Mouse (Mus musculus): ENCODE measurements around the gene Zfp831. TPM values are rescaled to one million over a fixed set of nuclear protein-coding genes. Genes with fewer than 3 reads are reported as not detected.
A peak's percentile ranks its signal among the peaks of the same experiment; 100 is the strongest.

Gene Zfp831
- total RNA-seq, 2 experiments from 2014 or later, result 0.54 to 0.64 TPM

DNA sequence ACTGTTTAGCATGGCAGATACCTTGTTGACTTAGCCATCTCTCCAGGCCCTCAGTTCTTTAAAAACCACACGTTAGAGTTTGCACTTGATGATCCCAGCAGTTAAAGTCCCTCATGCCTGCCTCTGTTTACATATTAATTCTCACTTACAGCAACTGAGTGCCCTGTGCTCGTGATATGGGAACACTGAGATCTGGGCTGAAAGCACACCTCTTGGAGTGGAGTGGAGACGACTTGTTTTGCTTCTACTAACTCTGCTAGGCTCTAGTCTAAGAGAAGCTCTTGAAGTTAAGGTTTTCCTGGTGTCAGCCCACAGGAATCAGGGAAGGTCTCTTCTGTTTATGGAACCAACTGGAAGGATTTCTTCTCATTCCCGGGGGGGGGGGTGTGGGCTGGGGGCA lies 9.5 kb downstream of the Zfp831 start:
- DNase-seq, result no peak

DNA sequence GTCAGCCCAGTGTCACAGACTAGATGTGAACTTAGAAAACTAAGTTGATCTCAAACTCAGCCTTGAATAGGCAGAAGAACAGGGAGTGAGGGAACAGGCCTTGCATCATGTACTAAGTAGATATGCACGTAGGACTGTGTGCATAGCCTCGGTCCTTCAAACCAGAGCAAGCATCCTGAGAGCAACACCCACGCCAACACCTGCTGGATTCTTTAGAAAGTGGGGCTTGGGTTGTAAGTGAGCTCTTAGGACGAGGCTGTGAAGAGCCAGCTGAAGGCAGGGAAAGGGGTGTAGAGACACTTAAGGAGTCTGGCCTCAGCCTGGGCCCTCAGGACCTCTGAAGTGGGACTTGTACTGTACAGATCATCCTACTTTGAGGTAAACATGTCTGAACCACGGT lies 12.0 kb downstream of the Zfp831 start:
- no peak for DNase-seq

DNA sequence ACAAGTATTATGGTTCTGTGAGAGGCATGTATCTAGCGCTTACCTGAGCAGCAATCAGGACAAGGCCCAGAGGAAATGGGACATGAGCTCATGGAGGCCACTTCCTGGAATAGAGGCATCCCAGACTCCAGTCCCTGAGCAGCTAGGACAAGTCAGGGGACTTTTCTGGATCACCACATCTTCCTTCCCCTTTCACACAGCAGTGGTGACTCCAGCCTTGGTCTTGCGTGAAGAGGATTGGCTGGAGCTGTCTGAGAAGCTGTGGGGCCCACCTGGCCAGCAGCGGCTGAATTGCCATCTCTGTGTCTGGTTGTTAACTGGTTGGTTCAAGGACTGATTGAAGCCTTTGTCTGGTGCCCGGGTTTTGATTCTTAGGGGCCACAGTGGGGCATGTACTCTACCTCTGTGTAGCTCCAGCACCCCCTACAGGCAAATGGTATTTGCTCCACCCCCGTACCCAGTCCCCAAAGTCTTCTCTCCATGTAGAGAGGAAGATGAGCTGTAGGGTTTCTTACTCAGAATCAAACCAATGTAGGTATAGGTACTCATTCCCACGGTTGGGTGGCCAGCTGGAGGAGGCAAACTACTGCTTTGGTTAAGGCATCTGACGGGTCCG lies 15.0 kb downstream of the Zfp831 start:
- peak; percentile 52 for DNase-seq

DNA sequence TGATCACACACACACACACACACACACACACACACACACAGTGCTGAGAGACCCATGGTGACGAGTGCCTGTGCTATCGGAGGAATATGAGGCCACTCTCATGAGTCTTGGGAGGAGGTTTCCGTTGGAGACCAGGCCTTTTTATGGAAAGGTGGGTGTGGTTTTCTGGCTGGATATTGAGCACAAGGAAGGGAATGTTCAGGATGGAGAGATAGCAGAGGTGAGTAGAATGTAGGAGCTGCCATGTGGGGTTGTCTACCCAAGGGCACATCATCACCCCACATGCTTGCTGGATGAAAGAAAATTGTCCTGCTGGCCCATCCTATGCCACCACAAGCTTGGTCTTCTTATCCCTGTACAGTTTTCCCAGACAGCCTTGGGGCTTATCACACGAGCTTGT lies 16.5 kb downstream of the Zfp831 start:
- no peak for DNase-seq

DNA sequence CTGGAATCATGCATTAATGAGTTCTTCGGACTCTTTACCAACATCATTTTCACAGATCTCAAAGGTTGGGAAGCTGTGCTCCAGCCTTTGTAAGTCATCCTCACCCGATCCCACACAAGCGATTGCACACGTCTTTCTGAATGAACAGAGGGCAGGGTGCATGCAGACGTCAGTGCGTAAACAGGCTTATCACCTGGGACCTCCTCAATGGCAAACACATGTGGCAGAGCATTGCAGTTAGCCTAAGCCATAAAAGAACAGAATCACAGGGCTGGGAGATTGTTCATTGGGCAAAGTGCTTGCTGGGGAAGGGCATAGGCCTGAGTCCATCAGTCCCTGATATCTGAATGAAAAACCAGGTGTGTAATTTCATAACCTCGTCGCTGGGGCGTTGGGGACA lies 17.0 kb downstream of the Zfp831 start:
- no peak for DNase-seq

DNA sequence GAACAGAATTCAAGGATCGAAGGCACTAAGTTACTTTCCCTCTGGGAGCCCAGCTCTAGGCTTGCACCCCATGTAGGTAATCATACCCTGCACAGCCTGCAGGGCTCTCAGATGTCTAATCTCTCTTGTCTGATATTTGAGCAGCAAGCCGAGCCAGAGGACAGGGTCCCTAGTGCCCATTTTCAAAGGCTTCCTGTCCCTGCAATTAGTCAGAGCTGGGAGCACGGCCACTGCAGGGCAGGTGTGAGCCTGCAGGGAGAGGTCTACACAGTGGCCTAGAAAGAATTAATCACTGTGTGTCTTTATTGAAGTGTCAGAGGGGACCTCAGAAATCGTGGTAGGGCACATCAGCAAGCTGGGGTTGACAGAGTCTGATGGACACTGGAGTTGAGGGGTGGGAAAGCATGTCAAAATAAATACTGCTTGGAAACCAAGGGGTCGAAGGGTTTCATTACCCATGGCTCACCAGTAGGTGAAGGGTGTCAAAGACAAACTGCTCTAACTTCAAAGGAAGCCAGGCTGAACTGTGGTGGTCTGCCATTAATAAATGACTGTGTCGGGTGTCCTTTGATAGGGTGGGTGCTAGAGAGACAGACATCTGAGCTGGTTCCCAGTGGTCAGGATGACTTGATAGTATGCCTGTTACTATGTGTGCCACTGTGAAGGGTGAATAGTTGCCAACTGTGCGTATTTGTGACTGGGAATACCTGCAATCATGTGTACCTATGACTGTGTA lies 18.3 kb downstream of the Zfp831 start:
- DNase-seq, result no peak

DNA sequence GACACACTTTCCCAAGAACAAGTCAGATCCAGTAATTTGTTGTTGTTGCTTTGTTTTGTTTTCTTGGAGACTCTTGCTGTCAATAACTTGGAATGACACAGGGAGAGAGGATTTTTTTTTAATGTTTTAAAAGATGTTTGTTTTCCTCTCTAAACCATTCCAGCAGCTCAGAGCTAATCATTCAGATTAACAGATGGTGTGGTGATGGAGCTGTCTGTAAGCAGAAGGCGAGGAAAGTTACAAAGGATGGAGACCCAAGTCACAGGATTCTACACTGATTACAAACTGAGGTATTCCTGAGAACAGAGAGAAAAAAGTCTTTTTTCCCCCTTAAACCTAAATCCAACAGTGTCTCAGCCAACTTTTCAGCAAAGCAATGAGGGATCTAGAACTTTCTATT lies 19.3 kb downstream of the Zfp831 start:
- DNase-seq, result no peak

DNA sequence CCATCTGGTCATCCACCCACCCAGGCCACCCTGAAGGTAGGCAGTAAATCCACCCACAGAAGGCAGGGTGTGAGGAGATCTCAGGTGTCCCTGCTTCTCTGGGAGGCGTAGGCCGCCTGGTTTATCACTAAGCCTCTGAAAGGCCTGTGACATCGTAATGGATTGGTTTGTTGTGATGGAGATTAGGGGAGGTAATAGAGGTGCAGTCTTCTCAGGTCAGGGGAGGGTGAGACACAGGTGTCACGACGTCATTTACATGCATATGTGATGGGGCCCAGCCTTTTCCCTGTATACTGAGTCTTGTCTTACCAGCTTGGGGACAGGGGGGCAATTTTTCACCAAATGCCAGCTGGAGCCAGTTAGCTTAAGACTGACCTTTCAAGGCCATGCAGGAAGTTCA lies 22.1 kb downstream of the Zfp831 start:
- DNase-seq, result no peak

DNA sequence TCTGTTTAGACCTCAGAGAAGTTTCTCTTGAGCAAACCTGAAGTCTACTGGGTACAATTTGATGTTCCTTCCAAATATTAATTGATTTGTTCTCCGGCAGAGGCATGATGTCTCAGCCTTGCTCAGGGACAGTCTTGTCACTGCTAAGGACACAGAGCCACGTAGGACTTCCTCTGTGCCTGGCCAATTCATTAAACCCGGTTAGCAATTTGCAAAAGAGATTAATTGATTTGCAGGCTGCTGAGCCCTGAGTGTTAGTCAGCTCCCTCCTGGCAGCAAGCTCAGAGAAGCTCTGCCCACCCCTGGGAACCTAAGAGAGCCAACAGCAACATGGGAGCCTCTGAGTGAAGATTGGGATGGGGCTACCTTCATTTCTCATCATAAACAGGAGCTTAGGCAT lies 25.5 kb downstream of the Zfp831 start:
- no peak for DNase-seq

DNA sequence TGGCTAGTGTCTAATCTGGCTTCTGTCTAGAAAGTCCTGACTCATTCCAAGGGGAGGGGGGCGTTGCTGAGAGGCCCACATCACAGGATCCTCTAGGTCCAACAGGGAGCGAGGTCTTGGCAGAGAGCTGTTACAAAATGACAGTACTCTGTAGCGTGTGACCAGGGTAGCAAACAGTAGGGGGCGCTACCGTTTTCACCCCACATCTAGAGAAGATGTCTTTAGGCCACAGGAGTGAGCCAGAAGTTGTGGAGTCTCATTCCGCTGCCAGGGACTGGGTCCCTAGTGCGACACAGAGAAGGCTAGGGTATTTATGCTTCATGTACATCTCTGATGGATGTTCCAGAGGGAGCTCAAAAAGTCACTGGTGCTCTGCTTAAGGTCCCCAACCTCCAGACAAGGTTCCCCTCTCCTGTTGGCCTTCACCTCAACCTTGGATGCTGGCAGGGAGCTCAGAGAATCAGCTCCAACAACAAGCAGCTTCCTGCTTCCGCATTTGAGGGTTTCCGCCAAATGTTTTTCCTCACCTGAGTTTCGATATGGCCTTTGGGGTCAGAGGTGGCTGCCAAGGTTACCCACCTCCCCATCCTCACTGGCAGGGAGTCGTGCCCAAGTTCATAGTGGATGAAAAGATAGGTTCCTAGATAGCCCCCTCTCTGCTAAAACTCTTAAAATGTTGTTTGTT lies 29.3 kb downstream of the Zfp831 start:
- peak; percentile 61 for DNase-seq

DNA sequence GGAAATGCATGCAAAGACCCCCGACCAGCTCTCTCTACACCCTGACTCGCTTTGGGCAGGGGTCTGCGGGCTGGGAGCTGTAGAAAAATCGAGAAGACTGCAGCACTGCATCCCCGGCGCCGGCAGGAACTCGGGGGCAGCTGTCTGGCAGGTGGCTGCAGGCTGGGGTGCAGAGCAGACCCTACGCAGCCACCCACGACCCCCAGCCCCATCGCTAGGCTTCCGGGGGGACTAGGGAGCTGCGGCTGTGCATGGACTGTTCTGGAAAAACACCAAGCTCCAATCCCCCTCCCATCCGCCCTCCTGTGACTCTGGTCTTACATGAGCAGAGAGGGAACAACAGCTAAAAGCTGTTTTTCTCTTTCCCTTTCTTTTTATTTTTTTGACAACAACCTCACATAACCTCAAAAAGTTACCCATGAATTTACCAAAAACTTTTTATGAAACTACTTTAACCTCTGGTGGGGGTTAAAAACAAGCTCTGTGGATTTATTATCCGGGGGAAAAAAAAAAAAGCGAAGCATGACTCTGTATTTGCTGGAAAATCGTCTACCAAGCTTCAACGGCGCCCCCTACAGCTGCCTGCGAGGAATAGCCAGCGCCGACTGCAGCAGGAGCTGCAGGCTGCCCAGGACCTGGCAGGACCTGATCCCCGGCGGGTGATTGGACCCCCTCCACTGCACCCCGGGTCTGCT lies 30.4 kb downstream of the Zfp831 start:
- peak; percentile 94 for DNase-seq

DNA sequence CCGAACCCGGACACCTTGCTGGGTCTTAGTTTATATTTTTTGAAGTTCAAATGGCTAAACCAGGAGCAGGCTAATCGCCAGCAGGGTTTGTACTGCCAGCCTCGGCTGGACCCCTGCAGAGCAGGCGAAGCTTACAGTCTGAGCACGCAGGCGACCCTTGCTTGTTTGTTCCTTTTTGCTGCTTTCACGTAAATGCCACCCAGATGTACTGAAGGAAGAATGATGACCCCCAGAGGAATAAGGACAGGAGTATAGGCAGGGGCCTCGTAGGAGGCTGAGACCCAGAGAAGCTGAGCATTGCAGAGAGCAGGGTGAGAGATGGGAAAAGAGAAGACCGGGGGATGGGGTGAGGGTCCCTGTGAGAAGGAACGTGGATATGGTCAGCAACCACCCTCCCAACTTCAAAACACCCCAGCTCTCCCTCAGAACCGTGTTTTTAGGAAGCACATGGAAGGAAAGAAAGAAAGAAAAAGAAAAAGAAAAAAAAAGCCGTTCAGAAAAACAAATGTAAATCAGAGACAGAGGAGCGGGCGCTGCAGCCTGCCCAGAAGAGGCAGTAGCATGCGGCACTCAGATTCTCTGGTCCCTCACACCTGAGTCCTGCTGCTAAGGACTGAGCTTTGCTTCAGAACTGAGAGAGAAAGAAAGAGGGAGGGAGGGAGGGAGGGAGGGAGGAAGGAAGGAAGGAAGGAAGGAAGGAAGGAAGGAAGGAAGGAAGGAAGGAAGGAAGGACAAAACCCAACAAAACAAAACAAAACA lies 31.1 kb downstream of the Zfp831 start:
- DNase-seq, result no peak

DNA sequence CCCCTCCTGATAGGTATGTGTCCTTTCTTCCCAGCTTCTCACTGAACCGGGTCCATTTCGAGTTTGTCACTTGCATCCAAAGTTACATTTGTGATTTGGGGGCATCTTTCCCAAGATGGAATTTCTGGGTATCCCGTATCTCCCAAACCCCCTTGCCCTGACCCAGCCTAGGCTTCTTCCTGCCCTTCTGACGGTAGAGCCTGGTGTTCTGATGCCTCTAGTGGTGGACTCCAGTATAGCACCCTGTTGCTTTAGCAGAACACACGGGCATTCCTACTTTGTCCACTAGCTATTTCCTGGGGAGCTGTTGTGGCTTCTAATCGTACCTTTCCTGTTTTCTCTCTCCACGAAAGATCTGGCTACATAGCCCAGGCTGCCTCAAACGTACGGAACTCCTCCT lies 32.3 kb downstream of the Zfp831 start:
- peak; percentile 85 for DNase-seq

DNA sequence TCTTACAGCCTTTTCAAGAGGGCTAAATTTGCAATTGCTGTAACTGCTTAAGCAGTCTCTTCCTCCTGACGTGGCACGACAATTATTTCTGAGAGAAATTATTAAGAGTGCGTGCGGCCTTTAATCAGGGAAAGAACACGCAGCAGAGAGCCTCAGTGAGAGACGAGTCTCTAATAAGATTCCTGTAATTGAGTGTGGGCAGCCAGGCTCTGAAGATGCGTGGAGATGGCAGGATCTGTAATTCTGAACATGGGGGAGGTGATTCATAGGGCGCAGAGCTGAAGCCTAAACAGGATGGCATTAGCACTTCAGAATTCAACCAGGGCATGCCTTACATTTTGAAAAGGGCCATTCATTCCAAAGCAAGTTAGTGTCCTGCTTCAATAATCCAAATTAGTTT lies 58.0 kb downstream of the Zfp831 start:
- no peak for DNase-seq

DNA sequence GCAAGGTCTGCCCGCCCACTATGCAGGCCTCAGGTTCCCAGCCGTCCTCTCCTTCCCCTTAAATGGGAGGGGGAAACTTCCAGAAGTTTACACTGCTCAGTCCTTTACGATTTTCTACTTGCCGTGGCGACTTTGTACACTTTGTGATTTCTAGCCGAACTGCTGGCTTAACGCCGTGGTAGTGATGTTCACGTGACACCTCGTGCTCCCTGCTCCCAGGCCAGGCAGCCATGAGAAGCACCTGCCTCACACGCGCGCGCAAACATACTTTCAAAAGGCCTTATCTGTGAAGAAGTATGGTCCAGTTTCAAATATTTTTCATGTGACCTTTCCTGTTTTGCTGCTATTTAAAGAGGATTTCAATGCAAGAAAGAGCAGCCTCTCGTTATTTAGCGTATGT lies 63.8 kb downstream of the Zfp831 start:
- no peak for DNase-seq

DNA sequence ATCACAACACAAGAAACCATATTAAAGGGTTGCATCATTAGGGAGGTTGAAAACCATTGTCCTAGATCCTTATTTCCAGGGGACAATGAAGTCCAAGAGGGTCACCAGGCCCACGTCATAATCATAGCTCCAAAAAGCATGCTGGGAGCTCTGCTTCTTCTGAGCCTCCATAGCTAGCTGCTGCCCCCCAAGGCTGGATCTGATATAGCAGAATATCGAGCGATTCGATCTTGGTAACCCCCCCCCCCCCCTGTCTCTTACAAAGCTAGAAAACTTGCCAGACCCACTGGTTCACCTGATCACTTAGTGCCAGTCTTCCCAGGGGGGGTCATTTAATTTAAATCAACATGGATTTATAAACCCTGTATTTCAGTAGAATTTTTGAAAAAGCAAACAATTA lies 65.3 kb downstream of the Zfp831 start:
- DNase-seq, result no peak

DNA sequence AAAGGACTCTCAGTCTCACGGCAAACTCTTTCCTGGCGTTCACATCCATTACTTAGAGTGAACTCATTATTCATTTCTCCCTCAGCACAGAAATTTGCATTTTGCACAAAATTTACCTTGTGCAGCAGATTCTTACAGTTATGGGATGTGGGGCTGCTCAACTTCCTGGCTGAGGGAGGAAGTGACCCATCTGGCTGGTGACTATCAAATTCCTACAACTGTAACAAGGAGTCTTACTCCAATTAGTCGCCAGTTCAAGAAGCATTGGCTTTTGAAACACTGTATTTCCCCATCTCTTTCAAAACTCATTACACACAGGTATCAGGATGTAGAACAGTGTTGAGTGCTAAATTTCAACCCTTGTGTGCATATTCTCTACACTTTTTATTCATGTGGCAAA lies 66.9 kb downstream of the Zfp831 start:
- no peak for DNase-seq

DNA sequence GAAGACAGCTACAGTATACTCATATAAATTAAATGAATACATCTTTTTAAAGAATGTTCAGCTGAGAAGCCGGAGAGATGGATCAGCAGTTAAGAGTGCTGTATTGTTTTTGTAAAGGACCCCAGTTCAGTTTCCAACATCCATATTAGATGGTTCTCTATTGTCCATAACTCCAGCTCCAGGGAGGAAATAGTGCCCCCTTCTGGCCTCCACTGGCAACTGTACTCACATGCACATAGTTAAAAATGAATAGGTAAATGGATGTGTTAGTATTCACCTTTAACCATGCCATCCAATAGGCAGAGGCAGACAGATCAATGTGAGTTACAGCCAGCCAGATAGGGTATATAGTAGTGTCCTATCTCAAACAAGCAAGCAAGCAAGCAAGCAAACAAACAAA lies 68.7 kb downstream of the Zfp831 start:
- DNase-seq, result no peak

DNA sequence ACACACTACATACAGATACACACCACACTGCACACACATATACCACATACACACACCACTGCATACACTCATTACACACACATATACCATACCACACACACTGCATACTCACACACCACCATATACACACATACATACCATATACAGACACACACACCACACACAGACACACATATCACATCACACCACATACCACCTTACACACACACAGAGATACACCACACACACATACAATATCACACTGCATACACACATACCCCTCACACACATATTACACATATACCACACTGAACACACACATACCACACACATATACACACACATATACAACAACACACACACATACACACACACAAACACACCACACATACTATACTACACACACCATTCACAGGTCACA lies 72.6 kb downstream of the Zfp831 start:
- DNase-seq, result no peak

DNA sequence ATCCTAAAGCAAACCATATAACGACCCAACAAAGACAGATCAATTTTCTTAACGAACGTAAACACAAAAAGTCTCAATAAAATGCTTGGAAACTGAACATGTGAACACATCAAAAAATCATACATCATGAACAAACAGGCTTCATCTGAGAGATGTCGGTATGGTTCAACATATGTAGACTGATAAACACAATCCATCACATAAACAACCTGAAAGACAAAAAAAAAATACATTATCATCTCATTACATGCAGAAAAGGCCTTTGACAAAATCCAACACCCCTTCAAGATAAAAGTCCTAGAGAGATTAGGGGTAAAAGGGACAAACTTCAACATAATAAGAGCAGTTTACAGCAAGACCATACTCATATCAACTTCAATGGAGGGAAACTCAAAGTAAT lies 74.5 kb downstream of the Zfp831 start:
- DNase-seq, result no peak

DNA sequence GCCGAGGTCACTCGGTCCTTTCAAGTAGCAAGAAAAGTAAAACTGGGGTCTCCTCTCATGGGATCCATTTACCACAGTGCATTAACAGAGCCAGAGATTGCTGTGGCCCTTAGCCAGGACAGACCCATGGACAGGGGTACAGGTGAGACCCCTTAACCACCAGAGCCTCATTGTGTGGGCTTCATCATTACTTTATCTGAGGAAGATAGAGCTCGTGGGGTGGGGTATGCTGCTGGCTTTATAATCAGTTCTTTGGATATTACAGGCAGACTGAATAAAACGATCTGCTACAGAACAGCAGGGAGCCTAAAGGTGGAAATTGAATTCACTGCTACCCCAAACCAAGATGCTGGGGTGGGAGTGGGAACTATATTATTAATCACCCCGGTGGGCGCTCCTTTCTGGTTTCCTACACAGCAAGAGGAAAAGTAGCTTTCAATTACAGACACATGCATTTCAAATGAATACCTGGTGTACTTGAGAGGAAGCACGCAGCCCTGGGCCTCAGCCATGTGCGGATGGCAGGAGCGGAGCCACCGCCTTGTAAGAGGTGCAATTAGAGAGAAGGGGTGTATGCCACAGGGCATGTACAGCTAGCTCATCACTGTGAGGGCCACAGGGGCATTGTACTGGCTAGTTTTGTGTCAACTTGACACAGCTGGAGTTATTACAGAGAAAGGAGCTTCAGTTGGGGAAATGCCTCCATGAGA lies 83.9 kb downstream of the Zfp831 start:
- DNase-seq, result no peak

DNA sequence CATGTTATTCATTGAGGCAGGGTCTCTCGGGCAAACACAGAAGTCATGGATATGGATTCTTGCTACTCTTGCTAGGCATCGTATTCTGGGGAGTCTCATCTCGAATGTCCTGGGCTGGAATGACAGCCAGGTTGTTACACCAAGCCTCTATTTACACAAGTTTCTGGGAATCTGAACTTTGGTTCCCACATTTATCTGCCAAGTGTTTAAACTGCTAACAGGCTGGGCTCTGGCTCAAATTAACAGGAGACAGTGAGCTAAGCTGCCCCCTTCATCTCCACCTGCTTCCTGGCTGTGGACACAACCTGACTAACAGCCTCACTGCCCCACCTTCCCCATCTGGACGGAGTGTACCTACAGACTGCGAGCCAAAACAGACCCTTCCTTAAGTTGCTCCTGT lies 88.6 kb downstream of the Zfp831 start:
- DNase-seq, result no peak

All from adrenal gland, postnatal 10 days (tissue).